Comparison of ENCODE assay signal across 8 mouse cellular contexts in the genomic region with DNA sequence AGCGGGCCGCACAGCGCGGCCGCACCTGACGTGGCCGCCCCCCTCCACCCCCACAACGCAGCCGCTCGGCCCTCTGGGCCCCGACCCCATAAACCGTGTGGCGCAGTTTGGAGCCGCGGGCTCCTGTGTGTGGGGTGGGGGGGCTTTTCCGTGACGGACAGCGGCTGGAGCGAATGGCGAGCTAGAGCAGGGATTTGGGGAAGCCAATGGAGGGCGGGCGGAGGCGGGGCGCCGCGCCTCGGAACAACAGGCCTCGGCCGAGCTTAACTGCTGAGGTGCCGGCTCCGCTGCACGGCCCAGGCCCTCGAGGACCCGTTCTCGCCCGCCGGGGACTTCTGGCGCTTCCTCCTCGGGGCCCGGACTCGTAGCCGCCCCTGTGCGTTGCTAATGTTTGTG. TPM values are rescaled to one million over a fixed set of nuclear protein-coding genes. Genes with fewer than 3 reads are reported as not detected.
DNase-seq lines count a peak whose midpoint lies in the region; ATAC-seq lines count a peak whose summit lies in the region.

No protein-coding gene starts in this region.

- no peaks in the 10 kb centered on the region for H3K9me3 ChIP-seq in hindbrain, embryonic 15.5 days

- H3K27me3 ChIP-seq in hindbrain, embryonic 15.5 days: no peaks in the 10 kb centered on the region

- H3K27ac ChIP-seq in hindbrain, embryonic 15.5 days (replicated peaks): peak overlapping the region; percentile 97
- peak overlapping the region; percentile 78 for H3K27ac ChIP-seq in macrophage

- DNase-seq in ZHBTc4 (ENCODE audit: low read depth, low spot score): peak; percentile 96
- DNase-seq in cerebellum, postnatal 36 days: peak; percentile 87 to 89
- peak; percentile 82 to 83 for DNase-seq in frontal cortex, postnatal 36 days (ENCODE audit: low spot score in 2 of 2)
- peak; percentile 89 to 90 for DNase-seq in left cerebral cortex, adult 18-20 months (ENCODE audit: low spot score in 2 of 2)
- DNase-seq in right cerebral cortex, adult 18-20 months: peak; percentile 84
- peak; percentile 82 for DNase-seq in urinary bladder, adult 2 months (ENCODE audit: low spot score)

- peak overlapping the region; percentile 77 for H3K9ac ChIP-seq in hindbrain, embryonic 15.5 days

- peaks cover 27% of the 10 kb centered on the region for H3K4me1 ChIP-seq in hindbrain, embryonic 15.5 days (replicated peaks)

- H3K4me2 ChIP-seq in hindbrain, embryonic 15.5 days: peak overlapping the region; percentile 82

- peak overlapping the region; percentile 82 for H3K4me3 ChIP-seq in hindbrain, embryonic 15.5 days
- H3K4me3 ChIP-seq in macrophage (ENCODE audit: inconsistent target): peak overlapping the region; percentile 90

- H3K36me3 ChIP-seq in hindbrain, embryonic 15.5 days: peaks cover 34% of the 10 kb centered on the region
- H3K36me3 ChIP-seq in macrophage (ENCODE audit: inconsistent target): peaks cover 31% of the 10 kb centered on the region; the same call in 1 of the 2 replicates

- ATAC-seq in hindbrain, embryonic 15.5 days (ENCODE audit: low FRiP score, low read depth): peak; percentile 90

- peaks cover 40% of the 10 kb centered on the region for H3K79me2 ChIP-seq in macrophage (ENCODE audit: inconsistent target)

- under 1% methylated on average over 38 of the region's 43 CpGs for WGBS in hindbrain, embryonic 15.5 days
- WGBS in macrophage (ENCODE audit: missing documents): 0% methylated on average over 41 of the region's 43 CpGs

RNA-seq across cellular contexts. Expression of gene Dazap2, which starts 0.7 kb away (rescaled TPM):
- 125 and 130 TPM in 2 replicates for polyA plus RNA-seq in hindbrain, embryonic 15.5 days (2015; fragmentation: Nextera tagmentation; extraction: Ambion mirVana)
- total RNA-seq in left cerebral cortex, adult 18-20 months (2021): 100 to 1,000 TPM; 114 to 119 TPM
- total RNA-seq in macrophage (2018; cell fraction: chromatin; rRNA removed): 10 to 100 TPM; 21.5 to 56.3 (median 37.4) TPM
- 100 to 1,000 TPM; 259 to 398 (median 334) TPM for total RNA-seq in macrophage (2018; cell fraction: cytosol; rRNA removed)
- 100 to 1,000 TPM in 17 of 26 experiments, 10 to 100 TPM in 9; 51.2 to 180 (median 115) TPM for total RNA-seq in macrophage (2018; cell fraction: nucleus; rRNA removed)
- polyA plus RNA-seq in macrophage (2018): 368 to 447 TPM (median 386 TPM) in 3 replicates
- 255 and 281 TPM in 2 replicates for polyA plus RNA-seq in urinary bladder, adult 2 months (2012; rRNA removed)

RNA-seq across cellular contexts. Expression of gene Pou6f1, which starts 16.0 kb away (rescaled TPM):
- polyA plus RNA-seq in hindbrain, embryonic 15.5 days (2015; fragmentation: Nextera tagmentation; extraction: Ambion mirVana): 35.0 and 38.1 TPM in 2 replicates
- 100 to 1,000 TPM; 119 to 127 TPM for total RNA-seq in left cerebral cortex, adult 18-20 months (2021)
- 10 to 100 TPM; 29.2 to 72.6 (median 53.6) TPM for total RNA-seq in macrophage (2018; cell fraction: chromatin; rRNA removed)
- total RNA-seq in macrophage (2018; cell fraction: cytosol; rRNA removed): 10 to 100 TPM; 10.5 to 19.6 (median 14.0) TPM
- total RNA-seq in macrophage (2018; cell fraction: nucleus; rRNA removed): 10 to 100 TPM; 25.5 to 71.8 (median 37.7) TPM
- 7.6 to 14.6 TPM (median 11.4 TPM) in 3 replicates for polyA plus RNA-seq in macrophage (2018)
- polyA plus RNA-seq in urinary bladder, adult 2 months (2012; rRNA removed): 14.4 and 23.0 TPM in 2 replicates

RNA-seq across cellular contexts. Expression of gene Smagp, which starts 20.9 kb away (rescaled TPM):
- 4.0 and 5.0 TPM in 2 replicates for polyA plus RNA-seq in hindbrain, embryonic 15.5 days (2015; fragmentation: Nextera tagmentation; extraction: Ambion mirVana)
- 1 to 10 TPM; 1.2 to 1.9 TPM for total RNA-seq in left cerebral cortex, adult 18-20 months (2021)
- 10 to 100 TPM in 7 of 26 experiments, 1 to 10 TPM in 15, not detected in 4; 1.0 to 34.6 (median 4.7) TPM for total RNA-seq in macrophage (2018; cell fraction: chromatin; rRNA removed)
- 100 to 1,000 TPM in 1 of 26 experiments, 10 to 100 TPM in 20, 1 to 10 TPM in 5; 8.0 to 123 (median 38.7) TPM for total RNA-seq in macrophage (2018; cell fraction: cytosol; rRNA removed)
- 10 to 100 TPM in 13 of 26 experiments, 1 to 10 TPM in 13; 2.4 to 50.5 (median 11.4) TPM for total RNA-seq in macrophage (2018; cell fraction: nucleus; rRNA removed)
- 54.7 to 86.5 TPM (median 73.9 TPM) in 3 replicates for polyA plus RNA-seq in macrophage (2018)
- polyA plus RNA-seq in urinary bladder, adult 2 months (2012; rRNA removed): 65.7 and 67.6 TPM in 2 replicates

RNA-seq across cellular contexts. Expression of gene Bin2, which starts 53.5 kb away (rescaled TPM):
- polyA plus RNA-seq in hindbrain, embryonic 15.5 days (2015; fragmentation: Nextera tagmentation; extraction: Ambion mirVana): 1.6 and 2.2 TPM in 2 replicates
- 1 to 10 TPM; 5.2 to 5.4 TPM for total RNA-seq in left cerebral cortex, adult 18-20 months (2021)
- 100 to 1,000 TPM in 7 of 26 experiments, 10 to 100 TPM in 15, 1 to 10 TPM in 4; 2.3 to 143 (median 67.4) TPM for total RNA-seq in macrophage (2018; cell fraction: chromatin; rRNA removed)
- 10 to 100 TPM; 22.9 to 67.0 (median 46.1) TPM for total RNA-seq in macrophage (2018; cell fraction: cytosol; rRNA removed)
- 100 to 1,000 TPM in 3 of 26 experiments, 10 to 100 TPM in 21, 1 to 10 TPM in 2; 8.6 to 110 (median 52.7) TPM for total RNA-seq in macrophage (2018; cell fraction: nucleus; rRNA removed)
- 51.1 to 71.1 TPM (median 65.5 TPM) in 3 replicates for polyA plus RNA-seq in macrophage (2018)
- 6.5 and 6.6 TPM in 2 replicates for polyA plus RNA-seq in urinary bladder, adult 2 months (2012; rRNA removed)

Comparison
In these comparisons a context has a peak if more than half of its experiments do, and no peak if none do; other contexts are left out.
1. Peak in every context shown above with its lines: DNase-seq, ATAC-seq, H3K4me3 ChIP-seq and H3K27ac ChIP-seq.